Mouse (Mus musculus) thymus, adult 18-20 months (tissue): Measurements from ENCODE around the gene Tifa.
A peak's percentile ranks its signal among the peaks of the same experiment; 100 is the strongest.
"Not testable (repeated sequence)": the region's sequence is repeated elsewhere in the genome, so short reads cannot be mapped to it uniquely, and the experiment has no call there.

Source experiments
- DNase-seq, 2 experiments: peaks; one replicate each; pipeline ENCODE4 v3.0.0; 2022; ENCODE audit warnings: mixed read lengths in 2 of 2

The Tifa gene

DNA sequence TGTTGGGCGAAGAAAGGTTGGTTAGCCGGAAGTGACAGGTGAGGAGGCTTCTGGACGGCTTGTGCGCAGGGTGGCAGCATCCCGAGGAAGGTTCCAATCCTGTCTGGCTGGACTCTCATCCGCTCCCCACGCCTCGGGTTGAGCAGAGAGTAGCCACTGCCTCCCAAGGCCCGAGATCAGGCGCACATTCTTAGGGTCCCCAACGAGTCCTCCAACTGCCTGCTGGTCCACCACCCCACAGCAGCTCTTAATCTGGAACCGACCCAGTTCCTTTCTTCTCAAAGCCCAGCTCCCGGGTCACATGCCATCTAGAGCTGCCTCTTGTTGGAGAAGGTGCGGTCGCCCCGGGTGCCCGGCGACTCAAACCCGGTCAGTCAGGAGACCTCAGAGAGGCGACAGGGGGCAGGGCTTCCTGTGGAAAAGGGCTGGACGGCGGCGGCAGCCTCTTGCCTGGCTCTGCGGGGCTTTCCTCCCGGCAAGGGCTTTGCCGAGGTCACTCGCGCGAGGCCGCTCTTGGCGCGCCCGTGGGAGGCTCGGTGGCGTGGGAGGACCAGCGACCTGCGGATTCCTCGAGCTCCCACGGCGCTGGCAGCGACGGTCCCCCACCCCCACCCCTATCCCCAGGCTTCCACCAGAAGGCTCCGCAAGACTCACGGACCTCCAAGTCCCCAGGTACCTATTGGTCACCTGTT, at the start of gene Tifa:
Gene Tifa (plus strand): TSS at position 306 of the 692 bp plus-strand sequence.
- DNase-seq = peak; percentile 27 to 39

DNA sequence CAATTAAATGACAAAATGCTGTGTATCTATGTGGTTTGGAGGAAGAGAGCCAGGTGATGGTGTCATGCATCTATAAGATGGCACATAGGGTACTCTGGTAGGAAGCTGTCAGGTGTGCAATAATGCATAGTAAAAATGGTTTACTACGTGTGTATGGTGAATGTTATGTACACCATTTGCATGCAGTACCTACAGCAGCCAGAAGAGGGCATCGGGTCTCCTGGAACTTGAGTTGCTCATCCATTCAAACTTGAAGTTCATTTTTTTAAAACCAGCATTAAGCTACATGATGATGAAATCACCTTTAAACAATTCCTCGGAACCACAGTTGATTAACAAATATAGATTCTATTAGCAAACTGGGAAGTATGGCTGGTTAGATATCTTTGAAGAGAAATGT, 48.1 kb upstream of the Tifa start:
- DNase-seq = no peak

DNA sequence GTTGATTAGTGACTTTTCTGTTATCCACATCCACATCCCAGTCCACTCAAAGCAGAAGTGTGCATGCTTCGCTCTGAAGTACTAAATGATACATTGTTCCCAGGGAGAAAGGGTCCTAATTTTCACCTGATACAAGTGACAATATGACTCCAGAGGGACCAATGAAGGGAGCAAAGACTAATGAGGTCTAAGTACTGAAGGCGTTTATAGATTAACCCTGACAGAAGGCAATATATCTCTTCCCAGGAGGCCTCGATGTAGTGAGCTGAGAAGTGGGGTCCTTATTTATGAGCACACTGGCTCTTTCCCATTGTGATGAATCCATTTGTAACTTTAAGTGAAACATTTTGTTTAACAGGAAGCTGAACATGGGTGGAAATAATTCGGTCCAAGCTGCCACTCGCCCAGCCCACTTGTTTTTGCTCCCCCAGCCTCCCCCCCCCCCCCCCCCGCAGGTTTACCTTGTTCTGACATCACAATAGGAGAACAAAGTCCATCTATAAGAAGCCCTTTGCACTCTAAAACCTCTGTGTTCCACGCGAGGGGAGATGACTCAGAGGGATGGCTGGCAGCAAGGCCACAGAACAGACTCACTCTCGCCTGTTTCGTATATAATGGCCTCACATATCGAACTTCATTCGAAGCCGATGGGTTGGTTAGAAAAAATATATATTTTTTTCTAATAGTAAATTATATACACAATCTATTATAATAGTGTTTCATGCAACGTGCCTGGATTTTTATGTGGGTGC, 45.8 kb upstream of the Tifa start:
- DNase-seq = no peak

DNA sequence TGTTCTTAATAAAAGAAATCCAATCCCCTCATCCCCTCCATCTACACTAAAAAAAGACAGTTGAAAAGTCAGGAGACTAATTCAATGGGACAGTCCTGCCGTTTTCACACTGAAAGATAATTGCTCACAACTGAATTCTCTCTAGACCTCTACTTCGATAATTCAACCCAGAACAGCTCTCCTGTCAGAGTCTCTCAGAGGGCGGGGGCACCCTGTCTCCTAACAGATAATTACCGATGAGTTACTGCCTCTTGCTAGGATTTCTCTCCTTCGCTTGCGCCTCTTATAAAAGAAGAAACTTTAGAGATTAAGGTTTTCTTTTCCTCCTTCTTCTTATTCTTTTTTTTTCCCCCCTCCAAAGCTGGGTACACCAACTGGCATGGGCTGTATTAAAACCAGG, 44.1 kb upstream of the Tifa start:
- no peak for DNase-seq

DNA sequence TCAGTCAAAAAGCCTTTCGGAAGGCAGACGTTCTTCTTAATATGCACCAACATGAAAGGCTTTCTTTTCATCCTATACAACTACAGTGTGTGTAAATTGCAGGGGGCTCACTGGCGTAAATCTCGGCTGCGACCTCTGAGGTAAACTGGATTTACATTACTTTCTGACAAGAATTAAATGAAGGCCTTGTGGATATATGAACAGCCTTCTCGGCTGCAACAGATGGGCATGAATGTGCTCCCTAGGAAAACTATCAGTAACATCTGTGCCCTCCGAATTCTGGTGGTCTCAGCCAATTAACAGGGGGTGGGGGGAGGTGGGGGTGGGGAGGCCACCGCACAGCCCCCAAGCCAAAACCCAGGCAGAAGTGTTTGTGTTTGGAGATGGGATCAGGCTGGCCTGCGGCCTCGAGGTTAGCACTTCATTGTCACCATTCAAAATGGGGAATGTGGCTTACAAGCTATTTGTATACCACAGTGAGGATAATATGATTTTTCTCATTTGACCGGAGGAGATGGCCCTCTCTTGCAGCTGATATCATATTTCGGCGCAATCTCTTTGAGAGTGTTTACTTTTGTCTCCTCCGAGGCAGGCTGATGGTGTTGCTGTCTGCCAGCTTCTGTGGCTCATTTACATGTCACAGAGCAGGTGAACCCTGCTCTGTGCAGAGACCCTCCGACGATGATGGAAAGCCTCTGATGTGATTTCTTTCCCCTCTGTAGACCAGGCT, 43.5 kb upstream of the Tifa start:
- DNase-seq = no peak

DNA sequence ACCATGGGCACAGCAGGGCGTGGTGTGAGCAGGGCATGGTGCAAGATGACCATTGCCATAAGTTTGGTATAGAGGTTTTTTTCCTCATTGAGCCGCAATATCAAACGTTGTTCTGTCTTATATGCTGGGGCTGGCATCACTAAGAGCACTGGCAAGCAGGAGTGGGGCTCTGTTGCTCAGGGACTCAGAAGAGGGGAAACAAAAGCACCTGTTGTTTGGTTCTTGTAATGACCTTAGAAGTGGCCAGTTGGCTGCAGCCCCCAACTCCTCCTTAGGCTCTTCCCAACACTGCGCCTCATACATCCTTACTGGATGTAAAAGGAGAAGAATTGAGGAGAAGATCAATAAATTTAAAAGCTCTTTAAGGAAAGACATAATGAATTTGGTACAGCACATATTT, 41.0 kb upstream of the Tifa start:
- no peak for DNase-seq

DNA sequence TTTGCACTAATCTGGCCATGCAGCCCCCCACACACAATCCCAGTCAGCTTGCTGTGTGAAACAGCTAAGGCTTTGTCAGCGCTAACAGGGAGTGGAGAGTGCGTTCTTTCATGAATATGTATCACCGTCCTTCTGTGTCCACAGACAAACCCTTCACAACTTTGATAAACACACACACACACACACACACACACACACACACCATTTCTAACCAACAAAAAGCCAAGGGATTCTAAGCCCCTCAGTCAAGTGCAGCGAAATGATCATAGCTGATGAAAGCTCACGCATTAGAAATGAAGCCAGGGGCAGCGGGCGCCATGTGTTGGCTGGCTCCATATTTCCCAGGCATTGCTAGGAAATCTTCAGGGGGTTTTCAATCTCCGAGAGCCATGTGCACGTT, 40.3 kb upstream of the Tifa start:
- DNase-seq = no peak

DNA sequence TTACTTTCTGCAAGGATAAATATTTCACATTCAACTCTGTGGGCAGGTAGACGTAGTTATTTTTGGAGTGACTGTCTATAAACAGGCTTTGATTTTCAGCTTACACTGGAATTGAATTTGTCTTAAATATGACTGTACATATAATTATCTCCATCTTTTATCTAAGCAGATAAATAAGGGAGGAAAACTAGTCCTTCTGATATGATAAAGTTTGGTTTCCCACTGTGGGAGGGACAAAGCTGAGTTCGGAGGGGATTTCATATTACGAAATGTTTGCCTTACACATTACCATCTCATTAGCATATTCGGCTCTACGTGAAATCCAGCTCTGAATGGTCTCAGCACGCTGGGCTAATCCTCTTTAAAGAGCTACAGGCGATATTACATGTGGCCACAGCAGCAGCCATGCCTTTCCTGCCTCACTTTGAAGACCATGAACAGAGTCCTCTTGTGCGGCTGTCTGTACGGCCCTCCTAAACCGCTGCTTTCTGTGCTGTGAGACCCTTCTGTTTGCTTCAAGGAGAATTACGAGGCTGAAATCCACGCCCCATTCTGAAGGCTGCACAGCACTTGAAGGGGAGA, 39.5 kb upstream of the Tifa start:
- no peak for DNase-seq

DNA sequence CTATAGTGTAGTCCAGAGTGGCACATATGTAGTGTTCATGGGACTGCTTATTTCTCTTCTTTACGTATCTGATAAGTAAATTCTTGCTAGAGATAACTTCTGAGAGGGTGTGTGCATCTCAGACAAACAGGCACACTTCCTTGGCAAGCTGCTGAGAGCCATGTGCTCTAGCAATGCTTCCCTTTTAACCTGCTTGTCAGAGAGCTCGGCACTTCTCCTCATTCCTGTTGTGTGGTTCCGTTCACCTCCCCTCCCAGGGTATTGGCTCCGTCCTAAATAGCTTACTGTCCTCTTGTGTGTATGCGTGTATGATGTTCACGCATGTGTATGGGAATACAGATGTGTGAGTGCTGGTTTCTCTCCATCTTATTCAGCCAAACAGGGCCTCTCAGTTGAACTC, 33.1 kb upstream of the Tifa start:
- DNase-seq = no peak

DNA sequence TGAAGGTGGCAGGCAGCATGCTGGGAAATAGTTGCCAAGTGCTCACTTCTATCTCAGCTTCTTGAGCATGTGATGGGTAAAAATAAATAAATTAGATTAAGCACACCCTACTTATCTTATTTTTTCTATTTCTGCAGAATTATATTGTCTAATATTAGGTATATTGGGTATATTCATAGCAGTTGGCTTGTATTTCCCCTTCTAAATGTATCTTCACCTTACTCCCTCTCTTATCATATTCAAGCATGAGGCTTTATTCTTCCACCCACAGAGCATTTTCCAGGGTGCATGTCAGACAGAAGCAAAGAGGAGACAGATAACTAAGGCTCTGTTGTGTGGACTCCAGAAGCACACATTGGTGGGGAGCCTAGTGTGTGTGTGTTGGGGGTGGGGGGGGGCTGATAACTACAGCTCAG, 31.7 kb upstream of the Tifa start:
- DNase-seq = no peak

DNA sequence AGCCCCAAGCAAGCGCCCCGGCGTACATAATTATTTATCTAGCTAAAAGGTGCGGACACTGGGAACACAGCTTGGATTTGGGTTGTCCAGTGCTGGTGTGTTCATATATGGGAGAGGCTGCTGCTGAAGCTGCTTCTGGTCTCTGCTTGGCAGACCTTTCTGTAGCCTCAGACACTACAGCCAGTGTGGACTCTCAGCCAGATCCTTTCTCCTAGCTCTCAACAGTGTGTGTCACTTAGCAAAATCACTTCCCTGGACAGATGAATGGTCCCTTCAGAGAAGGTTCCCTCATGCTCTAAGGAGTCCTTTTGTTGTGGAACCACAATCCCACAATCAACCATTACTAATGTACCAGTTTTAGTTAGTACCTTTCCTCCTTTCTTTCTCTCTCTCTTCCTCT, 30.8 kb upstream of the Tifa start:
- DNase-seq = no peak

DNA sequence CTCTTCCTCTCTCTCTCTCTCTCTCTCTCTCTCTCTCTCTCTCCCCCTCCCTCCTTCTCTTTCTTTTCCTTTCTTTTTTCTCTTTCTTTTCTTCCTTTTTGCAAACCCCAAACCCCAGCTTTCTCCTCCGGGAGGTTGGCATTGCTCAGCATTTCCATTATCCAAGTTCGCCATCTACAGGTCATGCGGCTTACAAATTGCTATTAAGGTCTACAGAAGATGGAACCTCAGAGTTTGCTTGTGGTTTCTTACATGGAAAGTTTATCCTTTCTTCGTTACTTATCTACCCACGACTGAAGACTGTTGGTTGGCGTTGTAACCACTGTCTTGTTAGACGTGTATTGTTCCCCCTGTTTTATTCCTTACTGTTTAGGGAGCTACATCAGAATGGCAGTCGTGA, 30.4 kb upstream of the Tifa start:
- DNase-seq = no peak

DNA sequence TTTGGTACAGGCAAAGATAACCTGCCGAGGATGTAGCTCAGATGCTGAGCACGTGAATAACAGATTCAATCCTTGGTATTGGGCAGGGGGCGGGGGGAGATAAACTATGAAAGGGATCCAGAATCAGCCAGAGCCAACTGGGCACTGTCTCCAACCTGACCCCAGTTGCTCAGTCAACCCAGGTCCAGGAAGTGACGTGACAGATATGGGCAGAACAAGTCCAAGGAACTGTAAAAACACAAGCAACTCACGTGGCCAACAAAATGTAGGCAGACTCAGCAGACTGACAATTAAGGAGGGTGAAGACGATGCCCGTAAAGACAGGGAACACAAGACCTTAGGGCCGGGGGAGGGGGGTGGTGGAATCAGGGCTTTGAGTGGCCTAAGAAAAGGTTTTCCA, 27.2 kb upstream of the Tifa start:
- no peak for DNase-seq

DNA sequence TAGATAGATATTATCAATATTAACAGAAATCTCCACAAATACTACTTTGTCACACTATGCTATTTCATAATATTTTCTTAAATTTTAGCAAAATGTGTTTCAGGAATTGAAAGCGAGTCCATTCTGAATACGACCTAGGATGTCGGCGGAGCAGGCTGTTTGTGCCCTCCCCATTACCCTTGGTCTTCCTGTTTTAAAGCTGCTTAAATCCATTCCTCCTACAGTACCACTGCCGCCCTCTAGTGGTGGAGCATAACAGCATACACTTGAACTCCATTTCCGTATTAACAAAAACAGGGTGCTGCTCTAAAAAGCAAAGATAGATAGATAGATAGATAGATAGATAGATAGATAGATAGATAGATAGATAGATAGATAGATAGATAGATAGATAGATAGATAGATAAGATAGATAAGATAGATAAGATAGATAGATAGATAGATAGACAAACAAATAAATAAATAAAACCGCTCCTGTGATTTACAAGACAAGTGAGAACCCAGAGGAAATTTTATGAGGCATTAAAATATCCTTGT, 26.5 kb upstream of the Tifa start:
- DNase-seq = peak; percentile 42 to 66

DNA sequence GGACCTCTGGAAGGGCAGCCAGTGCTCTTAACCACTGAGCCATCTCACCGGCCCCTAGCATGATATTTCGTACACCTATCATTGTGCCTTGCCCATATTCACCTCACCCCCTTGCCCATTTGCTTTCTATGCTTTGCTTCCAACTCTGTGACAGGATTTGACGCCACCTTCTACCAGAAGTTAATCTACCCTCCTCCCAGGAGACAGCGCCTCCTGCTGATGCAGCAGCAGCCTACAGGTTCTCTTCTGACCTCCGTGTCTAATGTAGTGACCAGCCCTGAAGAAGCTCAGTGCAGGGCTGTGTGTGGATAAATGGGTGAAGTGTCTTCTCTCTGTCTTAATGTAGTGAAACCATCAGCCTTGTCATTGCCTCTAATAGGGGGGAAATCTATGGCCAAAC, 25.1 kb upstream of the Tifa start:
- no peak for DNase-seq

DNA sequence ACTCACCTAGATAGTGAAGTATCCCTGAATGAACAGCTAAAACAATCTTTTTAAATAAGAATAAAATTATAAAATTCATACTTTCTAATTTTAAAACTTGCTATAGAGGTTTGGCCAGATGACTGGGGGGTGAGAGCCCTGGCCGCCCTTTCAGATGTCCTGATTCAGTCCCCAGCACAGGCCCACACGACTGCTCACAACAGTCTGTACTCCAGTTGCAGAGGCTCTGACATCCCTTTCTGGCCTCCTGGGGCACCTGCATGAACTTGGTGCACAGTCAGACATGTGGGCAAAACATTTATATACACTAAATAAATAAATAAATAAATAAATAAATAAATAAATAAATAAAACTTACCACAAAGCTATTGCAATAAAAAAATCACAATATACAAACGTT, 23.6 kb upstream of the Tifa start:
- DNase-seq = no peak

DNA sequence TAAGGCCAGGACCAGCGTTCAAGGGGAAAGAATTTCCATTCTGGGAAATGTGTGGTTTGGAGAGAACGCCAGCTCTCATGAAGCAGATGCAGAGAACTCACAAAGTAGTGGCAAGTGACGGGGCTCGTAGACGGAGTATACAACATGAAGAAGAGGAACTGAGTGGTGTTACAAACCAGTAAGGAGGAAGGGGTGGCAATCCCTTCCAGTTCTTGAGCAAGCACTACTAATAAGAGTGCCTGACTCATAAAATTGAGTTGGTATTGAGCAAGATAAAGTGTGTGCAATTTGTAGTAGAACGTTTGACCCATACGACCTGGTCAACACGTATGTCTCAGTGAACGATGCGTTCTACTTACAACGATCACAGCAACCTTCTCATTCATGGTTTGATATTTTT, 20.5 kb upstream of the Tifa start:
- no peak for DNase-seq

DNA sequence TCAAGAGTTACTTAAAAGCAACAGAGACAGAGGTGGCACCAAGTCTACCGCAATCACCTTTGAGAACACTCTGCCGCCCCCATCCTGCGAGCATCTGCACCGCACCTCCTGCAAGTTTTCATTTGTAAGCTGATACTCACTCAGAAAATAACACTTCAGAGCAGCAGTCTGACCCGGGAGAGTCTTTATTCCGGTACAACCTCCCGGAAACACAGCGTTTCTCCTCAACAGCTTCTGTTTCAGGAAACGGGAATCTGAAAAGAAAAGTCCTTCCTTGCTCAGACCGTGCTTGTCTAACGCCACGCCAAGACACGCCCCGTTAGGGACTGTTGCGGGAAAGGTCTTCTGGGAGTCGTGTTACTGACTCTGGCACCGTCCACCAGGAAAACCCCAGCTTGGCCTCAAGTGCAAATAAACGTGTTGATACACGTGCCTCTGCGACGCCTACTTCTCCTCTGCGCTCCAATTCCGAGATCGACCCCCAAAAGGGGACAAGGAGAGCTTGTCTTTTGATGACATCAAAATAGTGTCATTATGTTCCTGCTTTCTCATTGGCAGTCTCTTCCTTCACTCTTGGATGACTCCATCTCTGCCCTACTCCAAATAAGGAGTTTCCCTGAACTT, 9.5 kb upstream of the Tifa start, which contains the start of gene Alpk1:
Gene Alpk1 (minus strand): TSS at position 507 of the 624 bp plus-strand sequence.
- DNase-seq = peak; percentile 51 to 58

DNA sequence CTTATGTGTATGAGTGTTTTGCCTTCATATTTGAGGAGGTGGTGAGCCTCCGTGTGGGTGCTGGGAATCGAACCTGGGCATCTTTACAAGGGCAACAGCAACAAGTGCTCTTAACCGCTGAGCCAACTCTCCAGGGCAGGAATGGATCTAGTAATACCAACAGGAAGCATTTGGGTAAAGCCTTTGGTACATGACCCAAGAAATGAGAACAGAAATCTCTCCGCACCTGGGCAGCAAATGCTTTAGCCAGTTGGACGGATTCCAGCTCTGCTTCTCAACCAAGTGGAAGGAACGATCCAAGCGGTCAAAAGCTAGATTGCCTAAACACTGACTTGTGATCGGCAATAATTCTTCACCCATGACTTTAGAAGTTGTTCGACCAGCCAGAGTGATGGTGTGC, 8.7 kb upstream of the Tifa start:
- no peak for DNase-seq

DNA sequence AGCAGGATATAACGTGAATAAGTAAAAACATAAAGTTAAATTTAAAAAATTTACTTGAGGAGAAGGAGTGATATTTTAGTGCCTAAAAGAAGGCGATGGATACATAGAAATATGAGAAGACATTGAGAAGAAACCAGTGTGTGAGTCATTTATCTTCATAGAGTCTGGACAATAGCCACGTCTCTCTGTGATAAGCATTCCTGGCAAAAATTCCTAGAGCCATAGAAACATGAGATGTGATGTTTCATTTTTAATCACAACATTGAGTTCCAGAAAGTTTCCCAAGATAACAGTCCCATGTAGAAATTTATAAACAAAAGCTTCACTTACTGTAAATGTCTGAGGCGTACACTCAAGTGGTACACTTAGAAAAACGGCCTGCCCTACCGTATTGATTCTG, 6.7 kb upstream of the Tifa start:
- no peak for DNase-seq

DNA sequence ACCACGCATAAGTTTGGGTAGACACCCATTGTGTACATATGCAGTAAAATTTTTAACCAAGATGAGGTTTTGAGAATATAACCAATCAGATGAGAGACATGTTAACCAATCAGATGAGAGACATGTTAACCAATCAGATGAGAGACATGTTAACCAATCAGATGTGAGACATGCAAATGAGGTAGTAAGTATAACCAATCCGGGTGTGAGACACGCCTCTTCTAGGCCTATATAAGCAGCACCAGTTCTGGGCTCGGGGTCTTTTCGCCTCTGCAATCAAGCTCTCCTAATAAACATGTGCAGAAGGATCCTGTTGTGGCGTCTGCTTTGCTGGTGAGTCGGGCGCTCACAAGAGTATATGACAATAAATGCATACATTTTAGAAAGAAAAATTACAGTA, 5.9 kb upstream of the Tifa start:
- not testable (repeated sequence) for DNase-seq

DNA sequence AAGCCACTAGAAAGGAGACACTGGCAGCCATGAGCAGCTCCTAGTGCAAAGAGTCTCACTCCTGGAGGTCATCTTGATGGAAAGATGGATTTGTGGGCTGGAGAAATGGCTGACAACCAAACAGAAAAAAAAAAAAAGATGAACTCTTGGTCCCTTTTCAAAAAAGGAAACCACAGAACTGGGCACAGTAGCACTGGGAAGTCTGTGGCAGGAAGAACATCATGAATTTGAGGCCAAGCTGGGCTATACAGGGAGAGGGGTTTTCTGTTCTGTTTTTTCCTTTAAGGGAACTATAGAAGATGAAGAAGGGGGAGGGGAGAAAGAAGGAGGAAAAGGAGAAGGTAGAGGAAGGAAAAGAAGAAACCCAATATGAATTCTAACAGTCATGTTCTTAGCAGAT, 2.6 kb upstream of the Tifa start:
- no peak for DNase-seq

DNA sequence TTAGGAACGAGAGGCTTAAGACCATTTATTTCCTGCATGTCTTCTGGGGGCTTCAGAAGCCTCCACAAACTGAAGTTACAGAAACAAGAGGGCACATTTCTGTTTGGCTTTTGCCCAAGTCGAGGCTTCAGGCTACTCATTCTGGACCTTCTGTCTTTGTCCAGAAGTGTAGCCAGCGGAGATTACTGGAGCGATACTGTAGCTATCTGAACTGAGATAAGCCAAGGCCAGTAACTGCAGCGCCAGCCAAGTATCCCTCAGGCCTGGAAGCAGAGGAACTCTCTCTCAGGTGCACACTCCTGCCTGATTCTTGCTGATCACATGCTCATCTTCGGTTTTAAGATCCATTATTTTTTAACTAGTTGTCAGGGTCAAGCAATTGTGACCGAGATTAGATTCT, 1.6 kb upstream of the Tifa start:
- no peak for DNase-seq
